Mouse (Mus musculus): ENCODE results near the gene Krcc1. TPM values are rescaled to one million over a fixed set of nuclear protein-coding genes. Genes with fewer than 3 reads are reported as not detected.
A peak's percentile ranks its signal among the peaks of the same experiment; 100 is the strongest.

Krcc1 gene
- total and polyA plus RNA-seq, 3 experiments, result 18.7 to 40.2 (median 23.6) TPM

GRCm38 (mm10) chr6:71248420-71248819 is 23.1 kb upstream of the Krcc1 start:
- in situ Hi-C loops (cut with MboI; ENCODE audit: low pct_ligation_motif_present, low pct_unique_long_range_greater_than_20kb, low sequenced_read_pairs), result no loop called here

GRCm38 (mm10) chr6:71249615-71250014 is 21.9 kb upstream of the Krcc1 start:
- Histone ChIP-seq H3K9ac (ENCODE audit: insufficient read depth, low read depth) (no peak overlapping the region), H3K27ac (ENCODE audit: insufficient read depth, low read depth) (no peak overlapping the region), H3K27me3 (replicated peaks) (no peaks in the 10 kb centered on the region), H3K79me2 (replicated peaks; ENCODE audit: control insufficient read depth, extremely low read depth, insufficient read depth, poor library complexity, severe bottlenecking) (no peaks in the 10 kb centered on the region), H3K4me2 (ENCODE audit: insufficient read depth, low read depth, poor library complexity, severe bottlenecking) (no peak overlapping the region), H3K4me1 (ENCODE audit: control insufficient read depth in 1 of 2, insufficient read depth in 2 of 2) (peaks cover 5 to 12% of the 10 kb centered on the region in 2 experiments; a peak in 3 of 4 replicates), H3K9me3 (replicated peaks; ENCODE audit: low read length) (no peaks in the 10 kb centered on the region), H3K4me3 (replicated peaks in 1 of 3; ENCODE audit: low read depth in 2 of 3, low read length in 2 of 3, poor library complexity in 1 of 3) (no peak overlapping the region), H3K36me3 (replicated peaks in 1 of 2; ENCODE audit: control insufficient read depth in 1 of 2, insufficient read depth in 1 of 2, low read length in 1 of 2) (no peaks in the 10 kb centered on the region)
- dilution Hi-C loops (cut with MboI; ENCODE audit: extremely low pct_ligation_motif_present, extremely low pct_unique_long_range_greater_than_20kb, low sequenced_read_pairs), result no loop called here
- no peak for DNase-seq (ENCODE audit: extremely low read depth)
- no peak for TF ChIP-seq KAT2A (IDR thresholded peaks at IDR 0.05; ENCODE audit: insufficient replicate concordance, low read length)
- no peak for TF ChIP-seq SMC3 (IDR thresholded peaks at IDR 0.05; ENCODE audit: low read depth, low read length)
- in situ Hi-C loops (cut with MboI; ENCODE audit: low pct_ligation_motif_present, low pct_unique_long_range_greater_than_20kb, low sequenced_read_pairs), result no loop called here

More at GRCm38 (mm10) chr6:71248420-71248819, 23.1 kb upstream of the Krcc1 start:
- no peak overlapping the region for H3K9ac ChIP-seq (ENCODE audit: insufficient read depth, low read depth)
- dilution Hi-C loops (cut with MboI; ENCODE audit: extremely low pct_ligation_motif_present, extremely low pct_unique_long_range_greater_than_20kb, low sequenced_read_pairs), result no loop called here
- no peaks in the 10 kb centered on the region for H3K27me3 ChIP-seq (replicated peaks)
- no peak overlapping the region for H3K4me3 ChIP-seq (replicated peaks in 1 of 3; ENCODE audit: low read depth in 2 of 3, low read length in 2 of 3, poor library complexity in 1 of 3)
- H3K27ac ChIP-seq (ENCODE audit: insufficient read depth, low read depth), result no peak overlapping the region
- peaks cover 5 to 12% of the 10 kb centered on the region in 2 experiments; a peak in 3 of 4 replicates for H3K4me1 ChIP-seq (ENCODE audit: control insufficient read depth in 1 of 2, insufficient read depth in 2 of 2)
- H3K36me3 ChIP-seq (replicated peaks in 1 of 2; ENCODE audit: control insufficient read depth in 1 of 2, insufficient read depth in 1 of 2, low read length in 1 of 2), result no peaks in the 10 kb centered on the region
- no peaks in the 10 kb centered on the region for H3K79me2 ChIP-seq (replicated peaks; ENCODE audit: control insufficient read depth, extremely low read depth, insufficient read depth, poor library complexity, severe bottlenecking)
- no peak overlapping the region for H3K4me2 ChIP-seq (ENCODE audit: insufficient read depth, low read depth, poor library complexity, severe bottlenecking)
- no peaks in the 10 kb centered on the region for H3K9me3 ChIP-seq (replicated peaks; ENCODE audit: low read length)
- no peak for TF ChIP-seq E2F4 (IDR thresholded peaks at IDR 0.05; ENCODE audit: insufficient replicate concordance, low read depth, low read length)
- TF ChIP-seq USF2 (conservative IDR thresholded peaks at IDR 0.05; ENCODE audit: low read depth, low read length), result no peak
- no peak for TF ChIP-seq GABPA (IDR thresholded peaks at IDR 0.05; ENCODE audit: insufficient replicate concordance, low read depth, low read length)
- no peak for TF ChIP-seq NELFE (IDR thresholded peaks at IDR 0.05; ENCODE audit: low read depth, low read length)
- no peak for TF ChIP-seq NRF1 (IDR thresholded peaks at IDR 0.05; ENCODE audit: low read depth, low read length)
- TF ChIP-seq JUN (IDR thresholded peaks at IDR 0.05; ENCODE audit: insufficient read depth, low read depth, low read length), result no peak
- TF ChIP-seq PAX5 (IDR thresholded peaks at IDR 0.05; ENCODE audit: low read length), result no peak
- no peak for DNase-seq (ENCODE audit: extremely low read depth)

- in situ Hi-C loops (cut with MboI; ENCODE audit: low pct_ligation_motif_present, low pct_unique_long_range_greater_than_20kb, low sequenced_read_pairs) (no loop called here), dilution Hi-C loops (cut with MboI; ENCODE audit: extremely low pct_ligation_motif_present, extremely low pct_unique_long_range_greater_than_20kb, low sequenced_read_pairs) (no loop called here)
- H3K4me2 ChIP-seq (ENCODE audit: insufficient read depth, low read depth, poor library complexity, severe bottlenecking), result no peak overlapping the region
Measured at GRCm38 (mm10) chr6:71250951-71251350, 20.5 kb upstream of the Krcc1 start.

More at GRCm38 (mm10) chr6:71250951-71251350, 20.5 kb upstream of the Krcc1 start:
- Histone ChIP-seq H3K36me3 (replicated peaks in 1 of 2; ENCODE audit: control insufficient read depth in 1 of 2, insufficient read depth in 1 of 2, low read length in 1 of 2) (no peaks in the 10 kb centered on the region), H3K9ac (ENCODE audit: insufficient read depth, low read depth) (no peak overlapping the region), H3K4me3 (replicated peaks in 1 of 3; ENCODE audit: low read depth in 2 of 3, low read length in 2 of 3, poor library complexity in 1 of 3) (no peak overlapping the region), H3K27me3 (replicated peaks) (no peaks in the 10 kb centered on the region), H3K9me3 (replicated peaks; ENCODE audit: low read length) (no peaks in the 10 kb centered on the region), H3K79me2 (replicated peaks; ENCODE audit: control insufficient read depth, extremely low read depth, insufficient read depth, poor library complexity, severe bottlenecking) (no peaks in the 10 kb centered on the region), H3K27ac (ENCODE audit: insufficient read depth, low read depth) (no peak overlapping the region), H3K4me1 (ENCODE audit: control insufficient read depth in 1 of 2, insufficient read depth in 2 of 2) (peaks cover 5 to 12% of the 10 kb centered on the region in 2 experiments; a peak in 3 of 4 replicates)
- TF ChIP-seq USF1 (IDR thresholded peaks at IDR 0.05; ENCODE audit: low read depth, low read length) (no peak), MXI1 (IDR thresholded peaks at IDR 0.05; ENCODE audit: low read depth, low read length) (no peak), BHLHE40 (IDR thresholded peaks at IDR 0.05; ENCODE audit: low read depth, low read length) (no peak), ELF1 (IDR thresholded peaks at IDR 0.05; ENCODE audit: low read depth, low read length) (no peak), ZNF384 (IDR thresholded peaks at IDR 0.05; ENCODE audit: low read depth, low read length) (no peak), TCF12 (IDR thresholded peaks at IDR 0.05; ENCODE audit: low read depth, low read length) (no peak), MAX (IDR thresholded peaks at IDR 0.05; ENCODE audit: low read length) (no peak), JUN (IDR thresholded peaks at IDR 0.05; ENCODE audit: insufficient read depth, low read depth, low read length) (0 out of 2 replicates have a peak, but pooled peaks have one; percentile 22), HCFC1 (IDR thresholded peaks at IDR 0.05; ENCODE audit: low read depth, low read length) (no peak), MEF2A (IDR thresholded peaks at IDR 0.05; ENCODE audit: borderline replicate concordance, low read depth, low read length) (peak; percentile 38; the same call in 1 of the 2 replicates), ETS1 (conservative IDR thresholded peaks at IDR 0.05; ENCODE audit: low read depth, low read length) (peak; percentile 69), EP300 (IDR thresholded peaks at IDR 0.05; ENCODE audit: low read length) (peak; percentile 34; the same call in 1 of the 2 replicates), POLR2A (IDR thresholded peaks at IDR 0.05; ENCODE audit: low read depth, low read length) (no peak), NRF1 (IDR thresholded peaks at IDR 0.05; ENCODE audit: low read depth, low read length) (no peak)
- DNase-seq (ENCODE audit: extremely low read depth), result no peak

Measured in CH12.LX (cell line).